15 mouse cellular contexts compared by ENCODE assay signal in the genomic region with DNA sequence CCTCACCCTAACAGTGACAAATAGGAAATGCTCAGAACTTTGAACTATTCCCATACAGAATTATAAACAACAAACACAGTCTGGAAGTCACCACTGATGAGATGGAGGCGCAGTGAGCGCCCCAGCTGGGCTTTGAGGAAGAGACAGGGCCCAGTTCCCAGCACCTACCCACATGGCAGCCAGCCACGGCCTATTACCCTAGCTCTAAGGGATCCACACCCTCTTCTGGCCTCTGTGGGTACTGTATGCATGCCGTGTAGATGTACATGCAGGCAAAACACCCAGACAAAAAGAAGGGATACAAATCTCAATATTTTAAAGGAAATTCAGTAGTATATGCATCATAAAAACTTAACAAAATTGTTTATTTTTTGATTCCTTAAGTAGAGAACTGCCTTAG. TPM values are rescaled to one million over a fixed set of nuclear protein-coding genes. Genes with fewer than 3 reads are reported as not detected.
DNase-seq lines count a peak whose midpoint lies in the region; ATAC-seq and TF ChIP-seq lines count a peak whose summit lies in the region.
"Had no signal": no experiment of that assay in that cellular context is flagged by ENCODE, and none has a peak within 500 bp of the region (broad histone marks: within the 10 kb centered on the region; RNA-seq: fewer than 3 reads in every experiment).

No protein-coding gene starts in this region.

- DNase-seq in forebrain, embryonic 14.5 days (ENCODE audit: low spot score): peak; percentile 9
- DNase-seq in liver, adult 2 months (ENCODE audit: extremely low read depth, low read depth, low spot score): no peak
- DNase-seq in liver (no peak), A20 (ENCODE audit: low read depth, low spot score) (peak; percentile 11), R1 (ENCODE audit: low read depth, low spot score) (peak; percentile 71)
- no peak for DNase-seq in forebrain, postnatal 0 days
- DNase-seq: cerebellum, adult 9-10 months; thymus, postnatal 25 days had no signal

- TF ChIP-seq CTCF in liver, adult 2 months (IDR thresholded peaks at IDR 0.05; ENCODE audit: low read depth, low read length): peak; percentile 1; the same call in 1 of the 2 replicates
- no peak for TF ChIP-seq CTCF in forebrain, postnatal 0 days (IDR thresholded peaks at IDR 0.05; ENCODE audit: low read depth)

- no peaks in the 10 kb centered on the region for H3K9me3 ChIP-seq in forebrain, embryonic 14.5 days (replicated peaks; ENCODE audit: control insufficient read depth, low read length)
- H3K9me3 ChIP-seq in forebrain, embryonic 15.5 days: no peaks in the 10 kb centered on the region
- H3K9me3 ChIP-seq in forebrain, postnatal 0 days (ENCODE audit: low read length): no peaks in the 10 kb centered on the region
- H3K9me3 ChIP-seq: embryonic facial prominence, embryonic 12.5 days; limb, embryonic 13.5 days; midbrain, embryonic 12.5 days had no signal

- H3K4me1 ChIP-seq in forebrain, embryonic 14.5 days (ENCODE audit: control insufficient read depth, insufficient read depth, low read length): no peaks in the 10 kb centered on the region
- H3K4me1 ChIP-seq in forebrain, embryonic 15.5 days: no peaks in the 10 kb centered on the region
- H3K4me1 ChIP-seq in liver, adult 2 months (ENCODE audit: control insufficient read depth, insufficient read depth, low read length): no peaks in the 10 kb centered on the region
- no peaks in the 10 kb centered on the region for H3K4me1 ChIP-seq in forebrain, postnatal 0 days (ENCODE audit: insufficient read depth)
- H3K4me1 ChIP-seq: embryonic facial prominence, embryonic 12.5 days; limb, embryonic 13.5 days; midbrain, embryonic 12.5 days had no signal

- 81% methylated on average over 4 of the region's 4 CpGs for WGBS in forebrain, embryonic 14.5 days
- 97% methylated on average over 4 of the region's 4 CpGs for WGBS in forebrain, embryonic 15.5 days
- WGBS in liver, adult 2 months: 93% methylated on average over 4 of the region's 4 CpGs
- WGBS in forebrain, postnatal 0 days: 89% methylated on average over 4 of the region's 4 CpGs

- no peak overlapping the region for H3K9ac ChIP-seq in forebrain, embryonic 14.5 days (ENCODE audit: low read length)
- H3K9ac ChIP-seq in forebrain, embryonic 15.5 days (replicated peaks): no peak overlapping the region
- H3K9ac ChIP-seq in liver, adult 2 months (ENCODE audit: low read depth, low read length): no peak overlapping the region
- H3K9ac ChIP-seq in forebrain, postnatal 0 days: no peak overlapping the region
- H3K9ac ChIP-seq: embryonic facial prominence, embryonic 12.5 days; hindbrain, embryonic 14.5 days; limb, embryonic 13.5 days; midbrain, embryonic 12.5 days had no signal

- H3K36me3 ChIP-seq in forebrain, embryonic 14.5 days (ENCODE audit: control insufficient read depth, insufficient read depth, low read length): peaks cover 88% of the 10 kb centered on the region
- H3K36me3 ChIP-seq in forebrain, embryonic 15.5 days: peaks cover 80% of the 10 kb centered on the region
- peaks cover 28% of the 10 kb centered on the region for H3K36me3 ChIP-seq in liver, adult 2 months (ENCODE audit: control insufficient read depth, insufficient read depth, low read length)
- peaks cover 69% of the 10 kb centered on the region for H3K36me3 ChIP-seq in forebrain, postnatal 0 days (ENCODE audit: insufficient read depth)

- TF ChIP-seq POLR2A in liver, adult 2 months (IDR thresholded peaks at IDR 0.05; ENCODE audit: extremely low read depth, insufficient read depth, low read length): no peak

- no peaks in the 10 kb centered on the region for H3K27me3 ChIP-seq in forebrain, embryonic 14.5 days (replicated peaks; ENCODE audit: control insufficient read depth, insufficient read depth, low read length)
- H3K27me3 ChIP-seq in forebrain, embryonic 15.5 days: no peaks in the 10 kb centered on the region
- no peaks in the 10 kb centered on the region for H3K27me3 ChIP-seq in liver, adult 2 months (ENCODE audit: control insufficient read depth, insufficient read depth, low read length)
- no peaks in the 10 kb centered on the region for H3K27me3 ChIP-seq in forebrain, postnatal 0 days (ENCODE audit: insufficient read depth, low read length)
- H3K27me3 ChIP-seq: embryonic facial prominence, embryonic 12.5 days; limb, embryonic 13.5 days; midbrain, embryonic 12.5 days had no signal

- no peak overlapping the region for H3K27ac ChIP-seq in forebrain, embryonic 14.5 days (ENCODE audit: low read depth, low read length)
- H3K27ac ChIP-seq in forebrain, embryonic 15.5 days (replicated peaks): no peak overlapping the region
- H3K27ac ChIP-seq in liver, adult 2 months (replicated peaks; ENCODE audit: insufficient read depth, low read depth, low read length): no peak overlapping the region
- H3K27ac ChIP-seq in forebrain, postnatal 0 days (ENCODE audit: low read depth, low read length): no peak overlapping the region
- H3K27ac ChIP-seq: embryonic facial prominence, embryonic 12.5 days; hindbrain, embryonic 14.5 days; kidney, postnatal 0 days; limb, embryonic 13.5 days; midbrain, embryonic 12.5 days had no signal

- no peak overlapping the region for H3K4me2 ChIP-seq in forebrain, embryonic 14.5 days (ENCODE audit: low read length)
- no peak overlapping the region for H3K4me2 ChIP-seq in forebrain, embryonic 15.5 days (replicated peaks)
- H3K4me2 ChIP-seq in forebrain, postnatal 0 days (ENCODE audit: low read depth): no peak overlapping the region
- H3K4me2 ChIP-seq: embryonic facial prominence, embryonic 12.5 days; hindbrain, embryonic 14.5 days; limb, embryonic 13.5 days; midbrain, embryonic 12.5 days had no signal

- no peaks in the 10 kb centered on the region for H3K79me2 ChIP-seq in liver, adult 2 months (ENCODE audit: control insufficient read depth, insufficient read depth, low read length)

- H3K4me3 ChIP-seq in forebrain, embryonic 14.5 days (ENCODE audit: low read depth, low read length): no peak overlapping the region
- H3K4me3 ChIP-seq in forebrain, embryonic 15.5 days: no peak overlapping the region
- no peak overlapping the region for H3K4me3 ChIP-seq in liver, adult 2 months (ENCODE audit: insufficient read depth, low read depth, low read length)
- H3K4me3 ChIP-seq in forebrain, postnatal 0 days (ENCODE audit: low read depth, low read length): no peak overlapping the region
- H3K4me3 ChIP-seq: embryonic facial prominence, embryonic 12.5 days; limb, embryonic 13.5 days; midbrain, embryonic 12.5 days had no signal

- ATAC-seq in forebrain, embryonic 14.5 days: no peak
- ATAC-seq in forebrain, embryonic 15.5 days (replicated peaks): no peak
- ATAC-seq in inflammation-experienced regulatory T-cells, adult 6 months: no peak
- no peak for ATAC-seq in forebrain, postnatal 0 days

RNA-seq across cellular contexts. Expression of gene Ccdc66, which starts 14.7 kb away (rescaled TPM):
- 9.7 and 11.1 TPM in 2 replicates for polyA plus RNA-seq in forebrain, embryonic 14.5 days (2014; fragmentation: Nextera tagmentation; extraction: Ambion mirVana)
- 13.1 and 13.4 TPM in 2 replicates for polyA plus RNA-seq in forebrain, embryonic 15.5 days (2015; fragmentation: Nextera tagmentation; extraction: Ambion mirVana)
- total RNA-seq in liver, adult 2 months (2014; rRNA removed): 1.6 and 2.8 TPM in 2 replicates
- 0.39 and 0.61 TPM in 2 replicates for polyA plus RNA-seq in liver, adult 2 months (2012; rRNA removed)
- polyA plus RNA-seq in inflammation-experienced regulatory T-cells, adult 6 months (2017; shearing (Covaris generic)): 10 to 100 TPM; 14.7 to 23.7 (median 19.5) TPM
- 6.6 and 6.7 TPM in 2 replicates for total RNA-seq in forebrain, postnatal 0 days (2014; rRNA removed)
- polyA plus RNA-seq in forebrain, postnatal 0 days (2015; fragmentation: Nextera tagmentation; extraction: Ambion mirVana): 4.8 and 6.5 TPM in 2 replicates

Comparison
In these comparisons a context has a peak if more than half of its experiments do, and no peak if none do; other contexts are left out.
1. DNase-seq: peak in forebrain, embryonic 14.5 days (single experiment), A20 (single experiment) and R1 (single experiment); none in liver, adult 2 months (single experiment), liver (single experiment) and forebrain, postnatal 0 days (single experiment).